Mouse (Mus musculus): ENCODE measurements around the gene Plxnd1.

Plxnd1 gene

GRCm38 (mm10) chr6:115919876-115920275 is 74.9 kb downstream of the Plxnd1 start:
- DNase-seq (ENCODE audit: low spot score in 2 of 2) = no peak

- DNase-seq (ENCODE audit: low spot score in 2 of 2) = no peak
Measured at GRCm38 (mm10) chr6:115918615-115919014, 76.2 kb downstream of the Plxnd1 start.

- DNase-seq (ENCODE audit: low spot score in 2 of 2) = no peak
Measured at GRCm38 (mm10) chr6:115916611-115917010, 78.2 kb downstream of the Plxnd1 start.

GRCm38 (mm10) chr6:115915601-115916445 is 79.0 kb downstream of the Plxnd1 start:
- DNase-seq (ENCODE audit: low spot score in 2 of 2) = no peak

- no peak for DNase-seq (ENCODE audit: low spot score in 2 of 2)
Measured at GRCm38 (mm10) chr6:115914511-115915202, 80.1 kb downstream of the Plxnd1 start.

- no peak for DNase-seq (ENCODE audit: low spot score in 2 of 2)
Measured at GRCm38 (mm10) chr6:115913482-115913881, 81.3 kb downstream of the Plxnd1 start.

GRCm38 (mm10) chr6:115911763-115912162 is 83.0 kb downstream of the Plxnd1 start:
- no peak for DNase-seq (ENCODE audit: low spot score in 2 of 2)

DNA sequence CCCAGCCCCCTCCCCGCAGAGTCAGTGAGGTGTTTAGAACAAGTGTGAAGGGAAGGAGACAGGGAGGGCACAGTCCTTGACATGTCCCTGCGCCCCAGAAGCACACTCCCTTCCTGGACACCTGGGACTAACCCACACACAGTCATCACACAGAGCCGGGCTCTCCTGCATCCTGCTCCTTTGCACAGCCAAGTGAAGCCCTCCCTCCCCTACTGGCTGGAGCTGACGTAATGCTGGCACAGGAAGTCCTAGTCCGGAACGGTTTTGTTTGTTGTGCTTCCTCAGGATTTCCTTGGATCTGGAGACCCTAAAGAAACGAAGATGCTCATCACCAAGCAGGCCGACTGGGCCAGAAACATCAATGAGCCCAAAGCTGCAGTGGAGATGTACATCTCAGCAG is 84.9 kb downstream of the Plxnd1 start:
- DNase-seq (ENCODE audit: low spot score in 2 of 2) = peak in 1 of 2 experiments; percentile 24

DNA sequence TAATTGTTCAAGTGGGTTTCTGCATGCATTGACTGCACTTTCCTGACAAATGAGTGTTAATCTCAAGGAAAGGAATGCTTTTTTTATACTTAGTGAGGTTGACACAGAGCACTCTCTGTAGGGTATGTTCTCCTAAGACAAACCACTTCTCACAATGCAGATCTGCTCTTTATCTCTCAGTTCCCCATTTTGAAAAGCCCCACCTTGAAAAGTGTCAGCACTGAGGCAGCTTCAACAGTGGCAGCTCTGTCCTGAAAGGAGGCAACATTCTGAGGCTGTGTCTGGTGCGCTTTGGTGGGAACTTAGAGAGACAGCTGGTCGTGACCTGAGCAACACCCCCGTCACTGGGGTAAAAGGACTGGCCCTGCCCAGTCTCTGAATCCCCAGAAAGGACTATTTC is 85.8 kb downstream of the Plxnd1 start:
- DNase-seq (ENCODE audit: low spot score in 2 of 2) = peak; percentile 72 to 77

- no peak for DNase-seq (ENCODE audit: low spot score in 2 of 2)
Measured at GRCm38 (mm10) chr6:115908421-115908982, 86.3 kb downstream of the Plxnd1 start.

GRCm38 (mm10) chr6:115906871-115907270 is 87.9 kb downstream of the Plxnd1 start:
- DNase-seq (ENCODE audit: low spot score in 2 of 2) = no peak

DNA sequence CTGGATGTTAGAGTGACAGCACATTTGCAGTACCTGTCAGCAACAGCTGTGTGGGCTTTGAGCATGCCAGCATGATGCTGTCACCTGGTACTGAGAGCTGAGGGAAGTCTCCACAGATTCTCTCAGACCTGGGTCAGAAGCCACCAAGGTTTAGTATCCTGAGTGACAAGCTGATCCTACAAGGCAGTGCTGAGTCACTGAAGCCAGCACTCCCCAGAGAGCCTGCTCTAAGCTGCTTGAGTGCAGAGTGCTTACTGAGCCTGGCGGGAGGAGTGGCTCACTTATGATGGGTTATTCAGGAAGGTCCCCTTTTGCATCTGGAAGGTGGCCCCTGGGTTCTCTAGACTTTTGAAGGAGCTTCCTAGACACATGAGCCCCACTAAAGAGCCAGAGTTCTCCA is 88.3 kb downstream of the Plxnd1 start:
- DNase-seq (ENCODE audit: low spot score in 2 of 2) = no peak

DNA sequence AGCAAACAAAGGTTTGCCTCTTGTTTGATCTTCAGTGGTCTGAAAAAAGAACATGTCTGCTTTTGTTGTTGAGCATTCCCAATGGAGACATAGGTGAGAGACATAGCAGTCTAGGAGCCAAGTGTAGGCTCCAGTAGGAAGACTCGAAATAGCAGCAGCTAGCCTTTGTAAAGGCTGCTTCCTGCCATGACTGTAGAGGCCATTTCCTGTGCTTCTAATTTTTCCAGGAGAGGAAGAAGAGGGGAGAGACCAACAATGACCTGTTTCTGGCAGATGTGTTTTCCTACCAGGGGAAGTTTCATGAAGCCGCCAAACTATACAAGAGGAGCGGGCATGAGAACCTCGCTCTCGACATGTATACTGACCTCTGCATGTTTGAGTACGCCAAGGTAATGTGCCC is 89.2 kb downstream of the Plxnd1 start:
- no peak for DNase-seq (ENCODE audit: low spot score in 2 of 2)

All from spleen, postnatal 36 days (tissue).